Mouse (Mus musculus) ES-Bruce4 (cell line): ENCODE measurements at regions not wholly inside any gene's neighbourhood (a gene's known extent, or its start where the extent isn't known, plus 50 kb on each side); places are given as distances from the start of the nearest gene placed in this dataset.

ENCODE experiments used
- CTCF ChIP-seq: IDR thresholded peaks from one replicate; pipeline ENCODE4 v1.8.1; 2011; ENCODE audit warnings: low read depth, low read length
- EP300 ChIP-seq: IDR thresholded peaks from 2 replicates; pipeline ENCODE4 v1.6.1; 2011; ENCODE audit warnings: low read depth, low read length; ENCODE audit not compliant: insufficient read depth
- POLR2A ChIP-seq: IDR thresholded peaks from one replicate; pipeline ENCODE4 v1.8.1; 2011; ENCODE audit warnings: low read length; ENCODE audit not compliant: insufficient read depth

GRCm38 (mm10) chr13:54895981-54896380 is 53.2 kb upstream of the Unc5a start:
- TF ChIP-seq CTCF (no peak), POLR2A (no peak), EP300 (no peak)
